Mouse (Mus musculus): ENCODE measurements around the gene Chrne. TPM values are rescaled to one million over a fixed set of nuclear protein-coding genes. Genes with fewer than 3 reads are reported as not detected.

Gene Chrne
- total and polyA plus RNA-seq, 3 experiments = not detected

DNA sequence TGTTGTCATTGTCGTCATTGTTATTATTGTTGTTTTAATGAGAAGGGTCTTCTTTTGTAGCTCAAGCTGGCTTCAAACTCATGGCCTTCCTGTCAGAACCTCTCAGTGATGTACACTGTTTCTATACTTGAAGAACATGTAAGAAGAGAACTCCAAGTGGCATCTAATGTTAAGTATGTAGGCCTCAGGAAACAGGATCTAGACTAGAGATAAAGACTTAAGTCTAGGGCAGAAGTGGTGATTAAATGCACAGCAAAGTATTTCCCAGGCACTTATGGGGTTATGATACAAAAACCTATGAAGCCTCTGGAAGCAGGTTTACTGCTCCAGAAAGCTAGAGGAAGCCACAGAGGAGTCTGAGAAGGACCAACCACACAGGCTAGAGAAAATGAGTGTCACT is 19.3 kb upstream of the Chrne start:
- no peaks in the 10 kb centered on the region for H3K36me3 ChIP-seq (ENCODE audit: control insufficient read depth, insufficient read depth, low read length)
- H3K27me3 ChIP-seq (ENCODE audit: control insufficient read depth, insufficient read depth, low read length) = no peaks in the 10 kb centered on the region
- H3K9ac ChIP-seq (ENCODE audit: low read depth, low read length) = no peak overlapping the region
- no peak overlapping the region for H3K27ac ChIP-seq
- H3K4me1 ChIP-seq (ENCODE audit: control insufficient read depth, insufficient read depth, low read length) = peaks cover 2% of the 10 kb centered on the region; the same call in 1 of the 2 replicates
- H3K79me2 ChIP-seq (replicated peaks; ENCODE audit: control insufficient read depth, insufficient read depth, low read length) = no peaks in the 10 kb centered on the region
- DNase-seq = no peak
- no peak overlapping the region for H3K4me3 ChIP-seq
- intact Hi-C loops (cut with DNase I) = no loop called here
- WGBS = 74% methylated on average over 1 of the region's 1 CpGs
- TF ChIP-seq CTCF (IDR thresholded peaks at IDR 0.05) = no peak
- TF ChIP-seq POLR2A (IDR thresholded peaks at IDR 0.05; ENCODE audit: insufficient read depth, low read depth, low read length) = no peak
- TF ChIP-seq EP300 (IDR thresholded peaks at IDR 0.05; ENCODE audit: insufficient read depth, low read depth, low read length) = no peak

DNA sequence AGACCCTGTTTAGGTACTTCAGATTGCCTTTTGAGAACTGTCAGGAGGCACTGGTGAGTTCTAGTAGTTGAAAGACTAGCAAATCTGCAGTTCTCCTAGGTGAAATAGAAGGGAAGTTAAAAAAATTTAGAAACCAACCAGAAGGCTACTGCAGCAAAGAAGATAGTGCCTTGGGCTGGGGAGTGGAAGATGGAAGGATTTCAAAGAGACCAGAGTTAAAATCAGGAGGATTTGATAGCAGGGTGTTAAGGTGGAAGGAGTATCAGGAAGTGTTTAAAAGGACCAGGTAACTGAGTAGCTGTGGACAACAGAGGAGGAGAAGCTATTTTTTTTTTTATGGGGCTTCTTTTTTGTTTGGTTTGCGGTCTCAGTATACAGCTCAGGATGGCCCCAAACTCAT is 18.7 kb upstream of the Chrne start:
- H3K27me3 ChIP-seq (ENCODE audit: control insufficient read depth, insufficient read depth, low read length) = no peaks in the 10 kb centered on the region
- H3K27ac ChIP-seq = no peak overlapping the region
- H3K79me2 ChIP-seq (replicated peaks; ENCODE audit: control insufficient read depth, insufficient read depth, low read length) = no peaks in the 10 kb centered on the region
- intact Hi-C loops (cut with DNase I) = no loop called here
- WGBS = 95% methylated on average over 1 of the region's 1 CpGs
- no peak for DNase-seq
- TF ChIP-seq POLR2A (IDR thresholded peaks at IDR 0.05; ENCODE audit: insufficient read depth, low read depth, low read length) = no peak
- no peak for TF ChIP-seq CTCF (IDR thresholded peaks at IDR 0.05)
- no peak for TF ChIP-seq EP300 (IDR thresholded peaks at IDR 0.05; ENCODE audit: insufficient read depth, low read depth, low read length)
- H3K4me1 ChIP-seq (ENCODE audit: control insufficient read depth, insufficient read depth, low read length) = peaks cover 2% of the 10 kb centered on the region; the same call in 1 of the 2 replicates
- H3K36me3 ChIP-seq (ENCODE audit: control insufficient read depth, insufficient read depth, low read length) = no peaks in the 10 kb centered on the region
- no peak overlapping the region for H3K4me3 ChIP-seq
- H3K9ac ChIP-seq (ENCODE audit: low read depth, low read length) = no peak overlapping the region

DNA sequence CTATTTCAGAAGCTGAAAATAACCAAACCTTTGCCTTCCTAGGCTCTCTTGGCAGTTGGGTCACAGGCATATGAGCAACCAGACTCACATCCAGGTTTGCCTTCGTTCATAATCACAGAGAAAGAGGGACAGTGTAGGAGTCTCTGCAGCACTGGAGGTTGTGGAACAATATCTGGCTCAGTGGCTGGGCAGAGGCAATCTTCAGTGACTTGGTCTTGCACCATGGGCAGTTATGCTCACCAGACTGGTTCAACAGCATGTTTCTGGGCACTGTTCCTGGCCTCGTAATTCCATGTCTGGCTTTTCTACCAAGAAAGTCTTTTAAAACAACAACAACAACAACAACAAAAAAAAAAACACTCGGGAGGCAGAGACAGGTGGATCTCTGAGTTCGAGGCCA is 16.6 kb upstream of the Chrne start:
- Histone ChIP-seq H3K79me2 (replicated peaks; ENCODE audit: control insufficient read depth, insufficient read depth, low read length) (no peaks in the 10 kb centered on the region), H3K27ac (no peak overlapping the region), H3K27me3 (ENCODE audit: control insufficient read depth, insufficient read depth, low read length) (no peaks in the 10 kb centered on the region), H3K4me3 (no peak overlapping the region), H3K9ac (ENCODE audit: low read depth, low read length) (no peak overlapping the region), H3K4me1 (ENCODE audit: control insufficient read depth, insufficient read depth, low read length) (0 out of 2 replicates have a peak, but pooled peaks cover 2% of the 10 kb centered on the region), H3K36me3 (ENCODE audit: control insufficient read depth, insufficient read depth, low read length) (no peaks in the 10 kb centered on the region)
- 78% methylated on average over 4 of the region's 4 CpGs for WGBS
- intact Hi-C loops (cut with DNase I) = no loop called here
- DNase-seq = no peak
- TF ChIP-seq CTCF (IDR thresholded peaks at IDR 0.05) = no peak
- TF ChIP-seq POLR2A (IDR thresholded peaks at IDR 0.05; ENCODE audit: insufficient read depth, low read depth, low read length) = no peak
- no peak for TF ChIP-seq EP300 (IDR thresholded peaks at IDR 0.05; ENCODE audit: insufficient read depth, low read depth, low read length)

DNA sequence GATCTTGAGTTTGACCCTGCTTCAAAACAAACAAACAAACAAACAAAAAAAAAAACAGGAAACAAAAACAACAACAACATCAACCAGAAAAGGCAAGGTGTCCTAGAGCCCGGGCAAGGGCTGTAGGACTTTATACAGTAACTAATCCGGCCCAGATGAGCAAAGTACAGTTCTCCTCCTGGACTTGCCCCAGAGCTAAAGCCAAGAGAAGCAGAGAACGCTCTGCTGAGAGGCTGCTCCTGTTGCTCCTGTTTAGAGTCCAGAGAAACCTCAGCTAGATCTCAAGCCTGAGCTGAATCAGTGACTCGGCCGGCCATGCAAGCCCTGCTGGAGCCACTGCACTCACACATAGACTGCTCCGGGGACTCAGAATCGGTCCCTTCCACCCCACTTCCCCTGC is 11.1 kb upstream of the Chrne start:
- no peak for DNase-seq

DNA sequence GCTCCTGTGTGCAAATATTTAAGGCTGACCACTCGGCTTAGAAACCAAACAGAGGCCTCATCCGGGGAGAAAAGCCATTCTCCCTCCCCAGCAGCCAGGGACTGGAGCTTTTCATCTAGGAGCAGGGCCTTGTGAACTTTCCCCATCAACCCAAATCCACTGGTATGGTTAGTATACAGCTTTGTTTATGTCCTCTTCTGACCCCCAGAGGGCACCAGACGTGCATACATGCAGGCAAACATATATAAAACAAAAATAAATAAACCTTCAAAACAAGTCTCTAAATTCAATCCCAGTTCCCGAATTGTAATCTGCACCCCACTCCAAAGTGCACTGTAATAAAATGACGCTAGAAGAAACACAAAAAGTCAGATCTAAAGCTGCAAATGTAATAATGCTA is 10.5 kb upstream of the Chrne start:
- Histone ChIP-seq H3K27me3 (ENCODE audit: control insufficient read depth, insufficient read depth, low read length) (no peaks in the 10 kb centered on the region), H3K27ac (no peak overlapping the region), H3K9ac (ENCODE audit: low read depth, low read length) (no peak overlapping the region), H3K4me3 (no peak overlapping the region), H3K79me2 (replicated peaks; ENCODE audit: control insufficient read depth, insufficient read depth, low read length) (no peaks in the 10 kb centered on the region), H3K4me1 (ENCODE audit: control insufficient read depth, insufficient read depth, low read length) (no peaks in the 10 kb centered on the region), H3K36me3 (ENCODE audit: control insufficient read depth, insufficient read depth, low read length) (no peaks in the 10 kb centered on the region)
- WGBS = 49% methylated on average over 5 of the region's 5 CpGs
- TF ChIP-seq POLR2A (IDR thresholded peaks at IDR 0.05; ENCODE audit: insufficient read depth, low read depth, low read length) (no peak), CTCF (IDR thresholded peaks at IDR 0.05) (peak; percentile 72)
- no peak for DNase-seq
- intact Hi-C loops (cut with DNase I) = loop anchor here (1.0 kb wide), 1 partner anchor 126 kb away; no protein-coding TSS in a partner anchor

More for the DNA sequence above, 11.1 kb upstream of the Chrne start:
- Histone ChIP-seq H3K4me1 (ENCODE audit: control insufficient read depth, insufficient read depth, low read length) (no peaks in the 10 kb centered on the region), H3K79me2 (replicated peaks; ENCODE audit: control insufficient read depth, insufficient read depth, low read length) (no peaks in the 10 kb centered on the region), H3K9ac (ENCODE audit: low read depth, low read length) (no peak overlapping the region), H3K36me3 (ENCODE audit: control insufficient read depth, insufficient read depth, low read length) (no peaks in the 10 kb centered on the region), H3K27me3 (ENCODE audit: control insufficient read depth, insufficient read depth, low read length) (no peaks in the 10 kb centered on the region), H3K27ac (no peak overlapping the region), H3K4me3 (no peak overlapping the region)
- intact Hi-C loops (cut with DNase I) = no loop called here
- TF ChIP-seq EP300 (IDR thresholded peaks at IDR 0.05; ENCODE audit: insufficient read depth, low read depth, low read length) (no peak), POLR2A (IDR thresholded peaks at IDR 0.05; ENCODE audit: insufficient read depth, low read depth, low read length) (no peak), CTCF (IDR thresholded peaks at IDR 0.05) (no peak)
- 67% methylated on average over 7 of the region's 7 CpGs for WGBS

DNA sequence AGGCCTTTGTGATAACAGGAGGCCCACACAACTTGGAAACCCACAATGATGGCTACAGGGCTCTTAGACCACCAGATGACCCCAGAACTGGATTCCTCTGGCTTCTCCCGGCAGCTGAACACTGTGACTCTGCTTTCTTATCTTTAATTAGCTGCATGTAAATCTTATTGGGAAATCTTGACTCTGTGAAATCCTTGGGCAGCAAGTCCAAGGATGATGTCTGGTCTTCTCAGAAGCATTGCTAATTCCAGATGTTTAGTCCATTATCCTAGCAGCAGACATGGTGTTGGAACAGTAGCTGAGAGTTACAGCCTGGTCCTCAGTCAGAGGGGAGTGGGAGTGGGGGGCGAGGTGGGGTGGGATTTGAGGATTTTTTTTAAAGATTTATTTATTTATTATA is 9.4 kb upstream of the Chrne start:
- no peak for DNase-seq
- 50% methylated on average over 2 of the region's 2 CpGs for WGBS

More for the DNA sequence above, 9.4 kb upstream of the Chrne start:
- intact Hi-C loops (cut with DNase I) = no loop called here
- Histone ChIP-seq H3K4me3 (no peak overlapping the region), H3K4me1 (ENCODE audit: control insufficient read depth, insufficient read depth, low read length) (no peaks in the 10 kb centered on the region), H3K36me3 (ENCODE audit: control insufficient read depth, insufficient read depth, low read length) (no peaks in the 10 kb centered on the region), H3K9ac (ENCODE audit: low read depth, low read length) (no peak overlapping the region), H3K27me3 (ENCODE audit: control insufficient read depth, insufficient read depth, low read length) (no peaks in the 10 kb centered on the region), H3K27ac (no peak overlapping the region), H3K79me2 (replicated peaks; ENCODE audit: control insufficient read depth, insufficient read depth, low read length) (no peaks in the 10 kb centered on the region)
- TF ChIP-seq EP300 (IDR thresholded peaks at IDR 0.05; ENCODE audit: insufficient read depth, low read depth, low read length) (no peak), CTCF (IDR thresholded peaks at IDR 0.05) (no peak), POLR2A (IDR thresholded peaks at IDR 0.05; ENCODE audit: insufficient read depth, low read depth, low read length) (no peak)
